ENCODE assay signal across 7 mouse cellular contexts in genomic region chr13:111725165-111726077, GRCm38 (mm10). TPM values are rescaled to one million over a fixed set of nuclear protein-coding genes. Genes with fewer than 3 reads are reported as not detected.
A peak's percentile ranks its signal among the peaks of the same experiment; 100 is the strongest.
DNase-seq lines count a peak whose midpoint lies in the region; ATAC-seq and TF ChIP-seq lines count a peak whose summit lies in the region.

No protein-coding gene starts in this region.

- intact Hi-C loops in left cerebral cortex, postnatal 4 days (cut with DNase I) = loop anchor here (10.0 kb wide), 1 partner anchor 241 kb away; no protein-coding TSS in a partner anchor

- H3K9me3 ChIP-seq in embryonic facial prominence, embryonic 10.5 days = peaks cover 14% of the 10 kb centered on the region
- H3K9me3 ChIP-seq in intestine, postnatal 0 days (ENCODE audit: control insufficient read depth) = no peaks in the 10 kb centered on the region
- H3K9me3 ChIP-seq in midbrain, embryonic 12.5 days = peaks cover 6% of the 10 kb centered on the region; the same call in 1 of the 2 replicates

- WGBS in embryonic facial prominence, embryonic 10.5 days = under 1% methylated on average over 65 of the region's 65 CpGs
- WGBS in intestine, postnatal 0 days = under 1% methylated on average over 62 of the region's 65 CpGs
- whole genome bisulfite sequencing in midbrain, embryonic 12.5 days = under 1% methylated on average over 64 of the region's 65 CpGs
- WGBS in small intestine, adult 2 months = under 1% methylated on average over 65 of the region's 65 CpGs

- DNase-seq in adrenal gland, postnatal 10 days = peak; percentile 98
- peak; percentile 100 for DNase-seq in embryonic facial prominence, embryonic 10.5 days (ENCODE audit: low spot score)
- peak; percentile 46 for DNase-seq in gonadal fat pad, adult 2 months (ENCODE audit: low read depth)
- peak; percentile 98 for DNase-seq in left cerebral cortex, postnatal 4 days

- H3K4me2 ChIP-seq in intestine, postnatal 0 days (replicated peaks; ENCODE audit: low read depth) = peak overlapping the region; percentile 76
- H3K4me2 ChIP-seq in midbrain, embryonic 12.5 days (replicated peaks) = peak overlapping the region; percentile 74

- TF ChIP-seq CTCF in intestine, postnatal 0 days (IDR thresholded peaks at IDR 0.05; ENCODE audit: low read depth) = peak; percentile 34; the same call in 1 of the 2 replicates
- no peak for TF ChIP-seq CTCF in small intestine, adult 2 months (IDR thresholded peaks at IDR 0.05; ENCODE audit: extremely low read depth, insufficient read length, insufficient replicate concordance, low read depth, low read length)

- ATAC-seq in intestine, postnatal 0 days = peak; percentile 99
- peak; percentile 99 for ATAC-seq in midbrain, embryonic 12.5 days (ENCODE audit: low FRiP score, low read depth)

- H3K27ac ChIP-seq in embryonic facial prominence, embryonic 10.5 days (replicated peaks) = peak overlapping the region; percentile 86
- H3K27ac ChIP-seq in intestine, postnatal 0 days (ENCODE audit: low read depth, low read length) = peak overlapping the region; percentile 78
- H3K27ac ChIP-seq in midbrain, embryonic 12.5 days (replicated peaks) = peak overlapping the region; percentile 71
- peak overlapping the region; percentile 62 for H3K27ac ChIP-seq in small intestine, adult 2 months (ENCODE audit: insufficient read depth, low read depth, low read length)

- H3K9ac ChIP-seq in intestine, postnatal 0 days (ENCODE audit: low read depth, low read length) = peak overlapping the region; percentile 45
- H3K9ac ChIP-seq in midbrain, embryonic 12.5 days (replicated peaks) = peak overlapping the region; percentile 70

- H3K4me3 ChIP-seq in embryonic facial prominence, embryonic 10.5 days = peak overlapping the region; percentile 72
- peak overlapping the region; percentile 57 for H3K4me3 ChIP-seq in intestine, postnatal 0 days (ENCODE audit: low read depth, low read length)
- peak overlapping the region; percentile 67 for H3K4me3 ChIP-seq in midbrain, embryonic 12.5 days
- H3K4me3 ChIP-seq in small intestine, adult 2 months (ENCODE audit: low read depth, low read length) = peak overlapping the region; percentile 73

- H3K4me1 ChIP-seq in embryonic facial prominence, embryonic 10.5 days = peaks cover 10% of the 10 kb centered on the region
- no peaks in the 10 kb centered on the region for H3K4me1 ChIP-seq in intestine, postnatal 0 days (replicated peaks; ENCODE audit: control insufficient read depth, insufficient read depth, low read length)
- H3K4me1 ChIP-seq in midbrain, embryonic 12.5 days = peaks cover 8% of the 10 kb centered on the region
- peaks cover 2% of the 10 kb centered on the region; the same call in 1 of the 2 replicates for H3K4me1 ChIP-seq in small intestine, adult 2 months (ENCODE audit: control insufficient read depth, insufficient read depth, insufficient read length, low read length)

- no peaks in the 10 kb centered on the region for H3K27me3 ChIP-seq in embryonic facial prominence, embryonic 10.5 days (replicated peaks; ENCODE audit: low read depth, poor library complexity, severe bottlenecking)
- no peaks in the 10 kb centered on the region for H3K27me3 ChIP-seq in intestine, postnatal 0 days (replicated peaks; ENCODE audit: control insufficient read depth, insufficient read depth, low read length)
- 0 out of 2 replicates have a peak, but pooled peaks cover 3% of the 10 kb centered on the region for H3K27me3 ChIP-seq in midbrain, embryonic 12.5 days
- H3K27me3 ChIP-seq in small intestine, adult 2 months (ENCODE audit: control insufficient read depth, insufficient read depth, low read length) = no peaks in the 10 kb centered on the region; the same call in 1 of the 2 replicates

- peak; percentile 4; the same call in 1 of the 2 replicates for TF ChIP-seq POLR2A in small intestine, adult 2 months (IDR thresholded peaks at IDR 0.05; ENCODE audit: low read depth, low read length)

- peaks cover 2% of the 10 kb centered on the region; the same call in 1 of the 2 replicates for H3K36me3 ChIP-seq in embryonic facial prominence, embryonic 10.5 days (replicated peaks)
- no peaks in the 10 kb centered on the region for H3K36me3 ChIP-seq in intestine, postnatal 0 days (ENCODE audit: control insufficient read depth, insufficient read depth)
- H3K36me3 ChIP-seq in midbrain, embryonic 12.5 days = no peaks in the 10 kb centered on the region
- H3K36me3 ChIP-seq in small intestine, adult 2 months (ENCODE audit: control insufficient read depth, insufficient read depth, low read length) = no peaks in the 10 kb centered on the region

RNA-seq across cellular contexts. Expression of gene Mier3, which starts 44.6 kb away (rescaled TPM):
- total RNA-seq in adrenal gland, postnatal 10 days (2021) = 10 to 100 TPM; 37.3 to 37.4 TPM
- 22.1 and 22.2 TPM in 2 replicates for polyA plus RNA-seq in embryonic facial prominence, embryonic 10.5 days (2016; fragmentation: Nextera tagmentation; extraction: Ambion mirVana)
- 4.8 and 5.5 TPM in 2 replicates for polyA plus RNA-seq in gonadal fat pad, adult 2 months (2012; rRNA removed)
- 6.0 and 6.9 TPM in 2 replicates for polyA plus RNA-seq in intestine, postnatal 0 days (2015; fragmentation: Nextera tagmentation; extraction: Ambion mirVana)
- total RNA-seq in left cerebral cortex, postnatal 4 days (2021) = 10 to 100 TPM; 34.1 to 34.5 TPM
- polyA plus RNA-seq in midbrain, embryonic 12.5 days (2016; fragmentation: Nextera tagmentation; extraction: Ambion mirVana) = 25.6 and 26.0 TPM in 2 replicates
- 1.4 and 4.9 TPM in 2 replicates for polyA plus RNA-seq in small intestine, adult 2 months (2012; rRNA removed)

Comparison
In these comparisons a context has a peak if more than half of its experiments do, and no peak if none do; other contexts are left out.
1. Peak in every context shown above with its lines: DNase-seq, ATAC-seq, H3K4me3 ChIP-seq and H3K27ac ChIP-seq.
2. DNase-seq: peak in every context shown above with its lines; median percentile 100 in embryonic facial prominence, embryonic 10.5 days; 98 in adrenal gland, postnatal 10 days; 98 in left cerebral cortex, postnatal 4 days; 46 in gonadal fat pad, adult 2 months.